Mouse (Mus musculus): Measurements from ENCODE around the gene She. TPM values are rescaled to one million over a fixed set of nuclear protein-coding genes. Genes with fewer than 3 reads are reported as not detected.

She gene
- total RNA-seq, 2 experiments from 2014 or later: 3.4 to 3.5 TPM

DNA sequence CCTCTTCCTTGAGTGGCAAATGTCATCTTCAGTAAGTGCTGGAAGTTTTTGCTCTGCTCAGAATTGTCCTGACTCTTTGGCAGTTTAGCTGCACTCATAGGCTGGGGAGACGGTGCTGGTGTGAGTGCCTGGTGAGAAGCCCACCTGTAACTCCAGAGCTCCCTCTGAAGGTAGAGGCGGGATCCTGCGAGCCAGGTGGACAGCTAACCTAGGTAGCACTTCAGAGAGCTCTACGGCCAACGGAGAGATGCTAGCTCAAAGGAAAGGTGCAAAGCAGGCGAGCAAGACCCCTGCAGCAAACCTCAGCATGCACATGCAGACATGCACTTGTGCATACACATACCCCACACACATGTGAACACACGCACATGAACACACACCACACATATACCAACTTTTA, 17.1 kb upstream of the She start:
- no peak for DNase-seq (ENCODE audit: low spot score in 2 of 2)

DNA sequence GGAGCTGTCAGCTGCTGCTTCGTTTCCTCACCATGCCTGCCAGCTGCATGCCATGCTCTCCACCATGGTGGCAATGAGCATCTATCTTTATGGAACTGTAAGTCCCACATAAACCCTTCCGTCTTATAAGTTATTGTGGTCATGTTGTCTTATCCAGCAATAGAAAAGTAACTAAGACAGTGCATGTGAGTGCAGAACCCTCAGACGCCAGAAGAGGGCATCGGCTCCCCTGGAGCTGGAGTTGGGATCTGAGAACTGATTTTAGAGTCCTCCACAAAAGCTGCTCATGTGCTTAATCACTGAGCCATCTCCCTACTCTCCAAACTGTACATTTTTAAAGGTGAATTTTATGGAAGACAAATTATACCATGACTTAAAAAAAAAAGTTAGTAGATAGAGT, 14.1 kb upstream of the She start:
- DNase-seq (ENCODE audit: low spot score in 2 of 2): peak in 1 of 2 experiments; percentile 18

DNA sequence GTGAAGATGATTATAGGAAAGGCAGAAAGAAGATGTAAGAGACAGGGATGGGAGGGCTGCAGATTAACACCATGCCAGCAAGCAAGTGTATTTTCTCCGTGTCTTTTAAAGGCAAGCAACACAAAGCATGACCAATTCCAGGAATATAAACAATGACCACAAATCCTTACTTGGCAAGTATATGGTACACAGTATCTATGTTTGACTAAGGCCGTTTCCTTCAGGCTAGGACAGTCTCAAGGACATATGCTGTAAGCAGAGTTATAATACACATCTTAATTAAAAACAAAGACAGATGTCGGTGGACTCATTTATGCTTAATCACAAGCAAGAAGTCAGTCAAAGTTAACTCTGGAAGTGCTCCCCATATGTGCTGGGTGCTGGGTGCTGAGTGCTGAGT, 12.6 kb upstream of the She start:
- DNase-seq (ENCODE audit: low spot score in 2 of 2): no peak

DNA sequence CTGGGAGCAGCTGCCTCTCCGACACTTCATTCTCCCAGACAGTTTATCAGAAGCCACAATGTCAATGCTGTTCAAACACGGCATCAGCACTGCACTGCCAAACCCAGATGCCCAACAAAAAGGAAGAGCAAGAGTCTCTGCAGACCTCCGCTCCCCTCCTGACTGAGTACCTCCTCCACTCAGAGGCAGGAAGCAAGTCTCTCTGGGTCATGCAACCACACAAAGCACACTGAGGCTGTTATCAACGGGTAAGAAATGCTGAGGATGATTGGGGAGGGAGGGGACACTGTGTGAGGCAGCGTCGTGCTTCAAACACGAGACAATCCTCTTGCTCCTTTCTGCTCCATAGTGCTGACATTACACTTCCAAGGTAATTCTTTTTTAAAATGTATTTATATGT, 11.3 kb upstream of the She start:
- no peak for DNase-seq (ENCODE audit: low spot score in 2 of 2)

DNA sequence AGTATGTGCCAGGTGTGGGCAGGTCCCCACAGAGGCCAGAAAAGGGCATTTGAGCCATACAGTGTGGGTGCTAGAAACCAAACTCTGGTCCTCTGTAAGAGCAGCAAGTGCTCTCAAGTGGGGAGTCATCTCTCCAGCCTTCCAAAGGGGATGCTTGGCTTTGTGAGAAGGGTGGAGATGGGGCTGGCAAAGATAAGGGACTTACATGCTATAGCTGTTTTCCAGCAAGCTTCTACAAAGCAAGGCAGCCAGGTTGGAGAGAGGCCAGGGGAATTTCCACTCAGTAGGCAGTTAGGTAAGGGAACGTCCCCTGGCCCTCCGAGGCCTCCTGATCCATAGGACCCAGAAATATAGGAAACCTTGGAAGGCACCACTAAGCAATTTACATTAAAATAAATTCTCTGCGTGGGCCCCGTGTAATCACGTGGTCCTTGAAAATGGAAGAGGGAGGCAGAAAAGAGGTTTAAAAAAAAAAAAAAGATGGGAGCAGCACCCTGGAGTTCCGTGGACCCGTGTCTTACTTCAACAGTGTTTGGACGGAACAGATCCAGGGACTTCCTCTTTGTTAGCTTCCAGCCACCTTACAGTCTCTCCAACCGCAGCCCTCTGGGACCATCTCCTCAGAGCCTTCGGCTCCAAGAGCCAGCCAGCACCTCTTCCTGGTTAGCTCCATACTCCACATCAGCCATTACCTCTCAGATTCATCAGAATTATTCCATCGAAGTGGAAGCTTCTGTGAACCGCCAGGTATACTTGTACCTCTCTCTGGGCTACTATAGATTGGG, 10.7 kb upstream of the She start:
- DNase-seq (ENCODE audit: low spot score in 2 of 2): no peak

DNA sequence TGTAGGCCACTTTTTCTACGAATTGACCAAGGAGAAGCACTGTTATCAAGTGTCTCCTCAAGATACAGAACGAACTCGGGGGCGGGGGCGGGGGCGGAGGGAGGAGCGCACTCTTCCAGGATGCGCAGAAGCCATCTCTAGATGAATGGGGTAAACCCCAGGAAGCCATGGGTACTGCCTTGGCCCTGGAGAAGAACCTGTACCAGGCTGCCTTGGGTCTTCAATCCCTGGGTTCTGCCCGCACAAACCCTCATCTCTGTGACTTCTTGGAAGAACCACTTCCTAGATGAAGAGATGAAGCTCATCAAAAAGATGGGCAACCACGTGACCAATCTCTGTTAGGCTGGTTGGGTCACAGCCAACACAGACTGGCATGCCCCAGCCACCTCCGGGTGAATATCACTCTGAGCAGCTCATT, 10.1 kb upstream of the She start:
- DNase-seq (ENCODE audit: low spot score in 2 of 2): no peak

DNA sequence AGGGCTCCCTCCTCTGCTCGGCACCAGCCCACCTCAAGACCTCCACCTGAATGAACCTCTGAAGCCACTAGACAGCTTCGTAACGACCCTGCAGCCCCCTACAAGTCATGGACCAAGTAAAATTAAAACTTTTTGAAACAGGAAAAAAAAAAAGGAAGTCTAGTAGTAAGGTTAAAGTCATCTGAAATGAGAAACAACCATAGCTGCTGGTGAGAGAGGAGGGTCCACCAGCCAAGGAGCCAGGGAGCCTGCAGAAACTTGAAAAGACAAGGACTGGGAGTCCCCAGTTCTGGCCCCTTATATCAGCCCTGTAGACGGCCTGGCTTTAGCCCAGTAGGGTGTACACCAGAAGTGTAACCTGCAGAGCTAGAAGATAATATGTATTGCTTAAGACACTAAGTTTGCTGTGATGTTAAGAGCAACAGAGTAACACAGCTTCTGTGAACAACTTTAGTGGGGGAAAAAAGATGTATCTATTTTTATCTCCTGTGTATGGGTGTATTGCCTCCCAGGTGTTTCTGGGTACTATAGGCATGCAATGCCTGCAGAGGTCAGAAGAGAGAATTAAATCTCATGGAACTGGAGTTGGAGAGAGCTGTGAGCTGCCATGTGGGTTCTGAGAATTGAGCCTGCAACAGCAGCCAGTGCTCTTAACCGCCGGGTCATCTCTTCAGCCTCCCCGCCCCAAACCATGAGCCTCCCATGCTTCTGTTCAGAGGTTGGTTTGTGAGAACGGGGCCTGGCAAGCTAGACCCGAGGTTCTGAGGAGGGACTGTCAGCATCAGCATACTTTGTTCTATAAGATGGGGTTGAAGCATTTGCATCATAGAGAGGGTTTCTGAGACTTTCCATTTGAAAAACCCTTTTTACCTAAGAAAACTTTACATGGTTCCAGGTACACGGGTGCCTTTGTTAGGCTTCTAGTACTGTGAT, 9.4 kb upstream of the She start:
- no peak for DNase-seq (ENCODE audit: low spot score in 2 of 2)

DNA sequence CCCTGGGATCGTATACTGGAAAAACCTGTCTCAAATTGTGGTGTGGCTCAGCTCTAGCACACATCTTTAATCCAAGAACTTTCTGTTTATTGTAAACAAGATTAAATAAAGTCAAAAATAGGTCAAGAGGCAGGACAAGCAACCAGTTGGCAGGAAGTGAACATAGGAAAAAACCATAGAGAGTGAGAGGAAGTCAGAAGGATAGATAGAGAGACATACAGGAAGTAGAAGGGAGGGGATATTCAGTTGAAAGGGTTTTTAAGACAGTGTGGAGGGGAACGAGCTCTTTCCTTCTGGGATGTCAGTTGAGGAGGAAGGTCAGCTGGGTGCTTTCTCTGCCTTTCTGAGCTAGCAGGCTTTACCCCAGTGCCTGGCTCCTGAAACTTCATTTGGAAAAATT, 7.6 kb upstream of the She start:
- DNase-seq (ENCODE audit: low spot score in 2 of 2): no peak

DNA sequence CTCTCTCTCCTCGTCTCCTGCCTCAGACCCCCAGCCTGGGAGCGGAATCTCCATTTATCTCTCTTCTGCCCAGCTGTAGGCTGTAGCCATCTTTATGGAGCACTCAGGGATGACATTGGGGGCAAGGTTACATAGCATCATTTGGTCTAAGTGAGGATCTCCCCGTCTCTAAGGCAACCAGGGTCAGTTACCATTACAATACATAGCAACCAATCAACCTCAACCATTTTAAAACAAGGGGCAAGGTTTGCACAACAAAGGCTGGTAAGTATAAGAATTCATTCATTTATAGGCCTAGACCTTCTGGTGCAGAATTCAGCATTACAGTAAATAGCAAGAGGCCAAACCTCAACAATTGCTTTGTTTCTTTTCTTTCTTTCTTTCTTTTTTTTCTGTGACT, 4.9 kb upstream of the She start:
- DNase-seq (ENCODE audit: low spot score in 2 of 2): no peak

DNA sequence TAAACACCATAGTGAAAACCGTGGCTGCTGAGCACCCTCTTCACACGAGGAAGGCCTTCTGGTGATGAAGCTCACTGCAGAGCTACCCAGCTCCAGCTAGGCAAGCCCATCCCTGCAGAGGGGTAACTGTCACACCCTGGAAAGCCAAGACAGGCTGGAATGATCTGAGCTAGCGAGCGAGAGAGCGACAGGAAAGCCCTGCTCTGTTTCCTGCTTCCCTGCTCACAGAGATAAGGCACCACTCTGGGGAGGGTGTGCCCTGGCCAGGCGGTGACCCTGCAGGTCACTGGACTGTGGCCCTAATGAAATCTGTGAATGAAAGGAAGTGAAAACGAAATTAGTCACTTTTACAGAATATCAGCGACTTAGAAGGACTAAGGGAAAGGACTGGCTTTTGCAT, 4.2 kb downstream of the She start:
- DNase-seq (ENCODE audit: low spot score in 2 of 2): no peak

DNA sequence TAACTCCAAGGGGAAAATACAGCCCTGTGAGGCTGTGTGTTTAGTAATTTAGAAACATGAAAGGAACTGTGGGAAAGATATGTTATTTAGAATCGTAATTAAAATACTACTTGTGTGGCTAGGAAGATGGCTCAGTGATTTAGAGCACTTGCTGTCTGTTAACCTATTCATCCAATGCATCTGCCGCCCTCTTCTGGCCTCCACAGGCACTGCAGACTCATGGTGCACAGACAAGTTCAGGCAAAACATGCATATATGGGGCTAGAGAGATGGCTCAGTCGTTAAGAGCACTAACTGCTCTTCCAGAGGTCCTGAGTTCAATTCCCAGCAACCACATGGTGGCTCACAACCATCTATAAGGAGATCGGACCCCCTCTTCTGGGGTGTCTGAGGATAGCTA, 11.1 kb downstream of the She start:
- no peak for DNase-seq (ENCODE audit: low spot score in 2 of 2)

DNA sequence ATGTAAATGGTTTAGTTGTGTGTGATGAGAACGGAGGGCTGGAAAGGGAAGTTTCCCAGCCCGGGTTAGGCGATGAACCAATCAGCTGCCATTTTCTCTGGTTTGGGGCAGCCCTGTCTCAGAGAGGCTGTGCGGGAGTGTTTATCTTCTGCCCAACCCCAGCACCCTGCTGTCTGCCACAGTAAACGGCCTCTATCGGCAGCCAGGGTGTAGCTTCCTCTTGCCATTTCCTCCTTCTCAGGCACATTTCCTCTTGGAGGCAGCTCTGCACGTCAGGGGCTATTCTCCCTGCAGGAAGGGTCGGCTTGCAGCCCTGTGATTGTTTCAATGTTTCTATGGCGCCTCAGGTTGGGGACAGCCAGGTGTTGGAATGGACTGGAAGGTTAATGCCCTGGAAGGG, 12.0 kb downstream of the She start:
- no peak for DNase-seq (ENCODE audit: low spot score in 2 of 2)

DNA sequence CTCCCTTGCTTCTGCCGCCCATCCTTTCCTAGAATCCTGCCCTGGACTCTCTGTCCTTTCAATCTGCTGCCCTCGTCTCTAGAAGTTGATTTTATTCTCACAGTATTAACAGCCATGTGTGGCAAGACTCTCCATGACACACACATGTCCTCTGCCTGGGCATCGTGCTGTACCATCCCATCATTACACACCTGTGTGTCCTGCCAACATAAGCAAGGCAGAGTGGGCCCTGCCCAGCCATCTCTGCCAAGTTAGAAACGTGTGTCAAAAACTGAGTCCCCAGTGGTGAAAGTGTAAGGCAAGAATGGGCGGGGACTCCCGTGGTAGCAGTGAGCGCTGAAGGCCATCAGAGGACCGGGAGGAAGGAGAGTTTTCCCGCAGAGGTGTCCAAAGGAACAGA, 14.6 kb downstream of the She start:
- DNase-seq (ENCODE audit: low spot score in 2 of 2): no peak

DNA sequence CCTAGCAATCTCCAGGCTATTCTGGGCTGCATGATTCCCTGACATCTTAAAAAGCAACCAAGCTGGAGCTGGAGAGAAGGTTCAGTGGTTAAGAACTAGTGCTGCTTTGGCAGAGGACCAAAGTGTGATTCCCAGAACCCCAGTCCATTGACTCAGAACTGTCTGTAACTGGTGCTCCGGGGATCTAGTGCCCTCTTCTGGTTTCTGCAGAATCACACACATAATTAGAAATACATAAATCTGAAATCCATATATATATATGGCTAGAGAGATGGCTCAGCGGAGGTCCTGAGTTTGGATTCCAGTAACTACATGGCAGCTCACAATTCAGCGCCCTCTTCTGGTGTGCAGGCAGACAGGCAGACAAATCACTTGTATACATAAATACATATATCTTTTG, 16.0 kb downstream of the She start:
- no peak for DNase-seq (ENCODE audit: low spot score in 2 of 2)

DNA sequence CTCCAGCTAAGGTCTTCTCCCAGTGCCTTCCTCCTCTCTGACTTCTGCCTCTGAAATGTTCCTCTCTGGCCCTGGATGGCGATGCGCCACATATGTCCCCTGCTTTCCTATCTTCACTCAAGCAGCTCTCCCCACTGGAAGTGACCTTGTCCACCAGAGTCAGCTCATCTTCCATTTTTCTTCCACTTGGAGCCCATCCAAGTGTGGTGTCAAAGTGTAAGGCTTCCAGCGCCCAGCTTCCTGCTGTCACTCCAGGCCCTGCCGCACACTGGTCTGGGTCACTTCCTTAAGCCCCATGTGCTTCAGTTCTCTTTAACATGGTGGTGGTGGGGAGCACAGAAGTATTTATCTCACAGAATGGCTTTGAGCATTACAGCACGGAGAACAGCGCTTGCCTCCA, 16.4 kb downstream of the She start:
- no peak for DNase-seq (ENCODE audit: low spot score in 2 of 2)

DNA sequence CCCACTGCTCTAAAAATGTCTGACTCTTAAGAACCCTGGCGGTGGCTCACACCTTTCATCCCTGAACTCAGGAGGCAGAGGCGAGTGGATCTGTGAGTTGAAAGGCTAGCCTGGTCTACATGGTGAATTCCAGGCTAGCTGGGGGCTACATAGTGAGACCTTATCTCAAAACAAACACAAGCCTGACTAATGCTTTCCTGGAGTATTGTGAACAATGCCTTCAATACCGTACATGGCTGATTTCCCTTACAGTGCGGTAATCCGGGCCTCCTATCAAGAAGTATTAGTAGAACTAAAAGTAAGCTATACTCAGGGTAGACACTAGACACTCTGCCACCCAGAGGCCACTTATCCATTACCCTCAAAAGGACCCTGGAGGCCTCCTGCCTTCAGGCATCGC, 16.9 kb downstream of the She start:
- no peak for DNase-seq (ENCODE audit: low spot score in 2 of 2)

DNA sequence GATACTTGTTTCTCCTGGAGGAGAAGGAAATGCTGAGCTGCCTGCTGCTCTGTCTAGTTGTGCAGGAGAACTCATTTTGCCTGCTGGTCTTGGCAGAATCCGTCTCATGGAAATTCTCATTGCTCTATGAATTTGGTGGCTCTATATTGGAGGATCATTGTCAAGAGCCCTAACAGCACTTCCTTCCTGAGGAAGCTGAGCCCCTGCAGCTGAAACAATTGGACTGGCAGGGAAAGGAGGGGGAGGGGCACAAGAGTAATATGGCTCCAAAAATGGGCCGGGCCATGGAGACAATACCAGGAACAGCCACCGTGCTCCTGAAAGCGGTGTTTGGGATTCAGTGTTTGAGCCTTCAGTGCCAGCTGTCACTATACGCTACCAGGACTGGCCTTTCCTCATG, 22.6 kb downstream of the She start:
- no peak for DNase-seq (ENCODE audit: low spot score in 2 of 2)

DNA sequence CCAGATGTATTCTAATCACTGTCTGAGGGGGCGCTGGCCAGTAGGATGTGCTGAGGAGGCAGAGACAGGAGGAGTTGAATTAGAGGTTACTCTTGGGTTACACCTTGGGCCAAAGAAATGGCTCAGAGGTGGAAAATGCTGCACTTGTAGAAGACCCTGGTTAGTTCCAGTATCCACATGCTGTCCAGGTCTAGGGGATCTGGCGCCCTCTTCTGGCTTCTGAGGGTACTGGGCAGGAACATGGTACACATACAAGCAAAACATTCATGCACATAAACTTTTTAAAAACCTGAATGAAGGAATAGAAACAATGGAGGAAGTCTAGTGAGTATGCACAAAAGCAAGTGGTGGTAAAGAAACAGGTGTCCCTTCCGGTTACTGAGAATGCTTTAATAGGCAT, 26.2 kb downstream of the She start:
- DNase-seq (ENCODE audit: low spot score in 2 of 2): no peak

DNA sequence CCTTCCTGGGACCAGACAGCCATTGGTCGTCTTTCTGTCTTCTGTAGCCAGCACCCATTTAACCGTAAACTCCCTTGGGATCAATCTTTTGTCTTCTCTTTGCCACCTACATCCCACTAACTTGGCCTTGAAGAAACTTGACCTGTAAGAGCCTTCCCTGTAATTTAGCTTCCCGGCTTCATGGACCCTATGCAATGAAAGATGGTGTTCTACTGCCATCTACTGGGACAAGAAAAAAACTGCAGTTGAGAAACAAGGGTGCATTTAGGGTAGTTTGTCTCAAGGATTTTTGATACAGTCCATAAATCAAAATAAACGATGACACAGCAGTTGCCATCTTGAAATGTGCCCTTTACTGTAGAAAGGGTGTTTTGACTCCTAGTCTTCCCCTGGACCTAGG, 27.0 kb downstream of the She start:
- DNase-seq (ENCODE audit: low spot score in 2 of 2): peak; percentile 40 to 55

DNA sequence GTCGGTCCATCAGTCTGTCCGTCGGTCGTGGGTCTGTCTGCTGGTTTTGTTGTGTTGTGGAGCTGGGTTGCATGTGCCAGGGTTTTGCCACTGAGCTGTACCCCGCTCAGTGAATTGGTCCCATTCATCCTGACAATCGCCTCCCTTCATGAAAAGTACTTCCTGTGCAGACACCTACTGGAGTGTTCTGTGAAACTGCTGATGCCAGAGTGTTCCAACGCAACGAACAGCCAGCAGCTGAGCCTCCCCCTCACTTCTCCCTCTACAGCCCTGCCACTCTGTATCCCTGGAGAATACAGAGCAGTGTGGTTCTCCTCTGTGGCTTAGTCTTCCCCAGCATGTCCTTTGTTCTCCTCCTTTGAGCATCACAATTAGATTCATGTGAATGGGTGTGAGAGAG, 27.7 kb downstream of the She start:
- peak; percentile 52 to 86 for DNase-seq (ENCODE audit: low spot score in 2 of 2)

DNA sequence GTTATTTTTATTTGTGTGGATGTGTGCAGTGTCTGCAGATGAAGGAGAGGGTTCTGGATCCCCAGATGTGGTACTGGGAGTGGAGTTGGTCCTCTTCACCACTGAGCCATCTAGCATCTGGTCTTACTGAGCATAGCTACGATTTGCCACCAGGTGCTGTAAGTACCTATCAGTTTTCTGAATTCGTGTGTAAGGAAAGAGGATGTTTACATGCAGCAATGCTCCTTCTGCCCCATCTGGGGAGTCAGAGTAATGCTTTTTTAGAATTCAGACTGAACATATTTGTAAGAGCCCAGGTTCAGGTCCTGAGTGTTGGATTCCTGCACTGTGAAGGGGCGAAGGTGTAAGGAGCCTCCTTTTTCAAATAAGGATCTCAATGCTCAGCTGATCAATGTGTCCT, 28.8 kb downstream of the She start:
- DNase-seq (ENCODE audit: low spot score in 2 of 2): no peak

DNA sequence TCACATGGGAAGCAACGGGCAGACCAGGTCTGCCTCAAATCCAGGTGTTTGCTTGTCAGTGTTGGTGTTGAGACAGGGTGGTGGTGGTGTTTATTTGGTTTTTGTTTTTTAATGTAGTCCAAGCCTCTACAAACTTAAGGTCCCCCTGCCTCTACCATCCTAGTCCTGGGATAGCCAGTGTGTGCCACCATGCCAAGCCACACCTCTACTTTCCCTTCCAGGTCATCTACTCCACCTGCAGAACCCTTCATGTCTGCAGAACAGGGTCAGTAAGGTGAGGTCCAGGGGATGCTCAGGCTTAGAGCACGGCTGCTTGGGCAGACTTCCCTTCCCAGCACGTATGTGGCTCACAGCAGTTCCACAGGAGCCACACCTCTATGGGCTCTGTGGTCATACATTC, 29.2 kb downstream of the She start:
- no peak for DNase-seq (ENCODE audit: low spot score in 2 of 2)

DNA sequence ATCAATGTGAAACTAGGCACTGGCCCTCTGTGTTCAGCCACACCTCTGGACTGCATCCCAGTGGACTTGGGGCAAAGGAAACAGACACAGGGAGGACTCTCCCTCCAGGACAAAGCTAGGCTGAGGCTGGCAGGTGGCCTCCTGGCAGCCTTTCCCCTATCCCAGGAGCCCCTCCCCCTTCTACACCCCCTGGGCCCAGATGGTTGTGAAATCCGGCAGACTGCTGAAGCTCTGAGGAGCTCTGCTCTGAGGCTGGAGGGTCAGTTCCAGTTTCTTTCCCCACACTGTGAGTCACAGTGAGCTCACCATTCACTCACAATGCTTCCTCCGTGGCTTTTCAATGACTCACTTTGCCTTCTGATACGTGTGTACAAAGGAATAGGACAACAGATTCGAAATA, 29.9 kb downstream of the She start:
- DNase-seq (ENCODE audit: low spot score in 2 of 2): peak; percentile 54 to 59
